Mouse (Mus musculus) liver, embryonic 18 days (tissue): ENCODE data around the gene Gm14418. TPM values are rescaled to one million over a fixed set of nuclear protein-coding genes. Genes with fewer than 3 reads are reported as not detected.

Source experiments
- polyA plus RNA-seq: library from polyadenylated mRNA; depleted of rRNA; stranded (reverse); fragments of >200 nt; gene quantifications from 2 replicates; pipeline ENCODE4 v1.2.3, GENCODE M21; 2012; rRNA removed

Gene Gm14418
- polyA plus RNA-seq: 1.1 and 1.2 TPM in 2 replicates

DNA sequence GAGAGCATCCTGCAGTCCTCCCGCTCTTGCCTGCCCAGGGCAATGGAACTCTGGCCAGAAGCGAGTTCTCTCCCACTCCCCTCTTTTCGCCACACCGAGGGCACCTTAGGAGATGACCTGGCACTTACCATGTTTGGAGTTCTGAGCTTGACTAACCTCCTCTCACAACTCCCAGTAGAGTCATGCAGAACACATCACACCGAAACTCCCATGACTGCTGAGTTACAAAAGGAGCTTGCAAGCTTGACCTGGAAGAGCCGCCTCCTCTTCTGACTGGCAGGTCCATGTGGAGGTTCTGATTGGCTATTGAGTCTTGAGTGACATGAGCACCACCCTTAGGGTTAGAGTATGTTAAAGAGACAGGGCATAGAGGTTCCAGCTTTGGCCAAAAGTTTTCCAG, at the start of gene Gm14418:
Gm14418 (minus strand) TSS at position 225 of the 400 bp plus-strand sequence.

Other genes with a start within 250 kb of the Gm14418 start
- gene Gm14410, start 191.9 kb downstream of the Gm14418 start, polyA plus RNA-seq: 4.0 and 4.4 TPM in 2 replicates
- not detected in 2 replicates for gene Gm14409, start 131.3 kb downstream of the Gm14418 start, polyA plus RNA-seq
- gene Gm14412, start 74.0 kb downstream of the Gm14418 start, polyA plus RNA-seq: 0.03 and 0.04 TPM in 2 replicates
- gene Zfp970, start 66.4 kb upstream of the Gm14418 start, polyA plus RNA-seq: 5.1 and 6.9 TPM in 2 replicates
- gene Gm14403, start 99.9 kb upstream of the Gm14418 start, polyA plus RNA-seq: 1.5 and 1.9 TPM in 2 replicates
- not detected in 2 replicates for gene Gm14406, start 179.9 kb upstream of the Gm14418 start, polyA plus RNA-seq